Mouse (Mus musculus) cerebellum, adult 8-10 months (tissue): ENCODE data around the gene Vil1.
A peak's percentile ranks its signal among the peaks of the same experiment; 100 is the strongest.

Experiments used
- DNase-seq: peaks from one replicate; pipeline ENCODE4 v3.0.0; 2022

Vil1 gene

DNA sequence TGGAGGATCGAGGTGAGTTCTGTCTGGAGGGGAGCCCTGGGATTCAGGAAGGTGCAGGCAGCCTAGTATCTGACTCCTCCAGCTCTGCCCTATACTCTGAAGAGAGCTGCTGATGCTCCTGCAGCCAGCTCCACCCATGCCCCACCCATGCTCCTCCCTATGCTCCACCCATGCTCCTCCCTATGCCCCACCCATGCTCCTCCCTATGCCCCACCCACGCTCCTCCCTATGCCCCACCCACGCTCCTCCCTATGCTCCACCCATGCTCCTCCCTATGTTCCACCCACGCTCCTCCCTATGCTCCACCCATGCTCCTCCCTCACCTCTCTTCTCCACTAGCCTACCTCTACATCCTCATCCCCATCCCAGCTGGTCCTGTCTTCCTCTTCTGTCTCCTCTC is 6.0 kb downstream of the Vil1 start:
- peak; percentile 13 for DNase-seq

DNA sequence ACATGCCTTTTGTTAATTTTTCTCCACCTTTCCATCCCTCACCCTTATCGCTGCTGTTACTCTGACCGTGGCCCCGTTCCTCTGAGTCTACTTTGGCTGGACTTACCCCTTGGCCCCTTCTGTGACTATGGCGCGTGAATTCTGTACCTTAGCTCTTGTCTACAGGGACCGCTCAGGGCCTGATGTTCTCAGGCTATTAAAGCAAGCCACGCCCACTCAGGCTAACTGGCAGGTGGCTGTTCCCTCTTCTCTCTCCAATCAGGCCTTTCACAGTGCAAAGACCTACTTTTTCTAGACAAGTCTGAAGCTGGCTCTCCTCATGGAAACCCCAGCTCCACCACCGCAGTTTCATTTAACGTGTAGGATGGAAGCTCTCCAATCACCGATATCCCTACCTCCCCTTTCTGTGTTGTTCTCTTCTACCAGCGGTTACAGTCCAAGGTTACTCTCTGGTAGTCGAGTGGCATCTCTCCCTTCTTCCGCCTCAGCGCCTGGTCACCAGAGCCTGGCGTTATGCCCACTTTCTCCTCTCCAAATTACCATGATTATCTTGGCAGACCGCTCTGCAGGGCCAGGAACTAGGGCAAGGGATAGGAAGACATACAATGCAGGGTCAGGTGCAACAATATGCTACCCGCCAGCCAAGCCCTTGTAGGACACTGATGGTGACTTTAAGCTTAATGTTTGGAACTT is 9.7 kb downstream of the Vil1 start:
- peak; percentile 14 for DNase-seq

DNA sequence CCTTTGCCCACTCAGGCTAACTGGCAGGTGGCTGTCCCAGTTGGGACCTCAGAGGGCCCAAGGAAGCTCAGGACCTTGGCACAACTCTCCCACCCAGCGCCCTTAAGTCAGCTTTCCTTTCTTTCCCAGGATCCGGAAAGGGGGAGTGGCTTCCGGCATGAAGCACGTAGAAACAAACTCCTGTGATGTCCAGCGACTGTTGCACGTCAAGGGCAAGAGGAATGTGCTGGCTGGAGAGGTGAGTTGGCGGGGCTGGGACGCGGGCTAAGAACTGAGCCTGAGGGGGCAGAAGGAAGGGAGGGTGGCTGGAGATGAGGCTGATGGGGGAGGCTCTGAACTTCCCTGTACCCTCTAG is 10.2 kb downstream of the Vil1 start:
- DNase-seq = no peak

DNA sequence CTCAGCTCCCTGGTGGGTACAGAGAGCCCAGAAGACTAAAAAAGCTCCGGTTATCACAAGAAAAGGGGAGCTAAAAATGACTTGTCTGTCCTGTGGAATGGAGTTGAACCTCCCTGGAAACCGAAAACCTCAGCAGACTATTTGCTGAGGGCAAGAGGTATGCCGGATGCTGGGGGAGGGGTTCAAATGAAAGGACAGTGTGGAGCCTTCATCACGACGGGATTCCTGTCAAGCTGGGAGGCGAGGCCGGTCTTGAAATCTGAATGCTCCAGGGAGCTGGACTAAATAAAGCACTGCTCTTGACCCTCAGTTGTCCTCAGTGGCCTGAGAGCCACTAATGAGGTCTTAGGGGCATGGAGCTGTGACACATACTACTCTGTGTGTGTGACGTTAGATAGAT is 14.0 kb downstream of the Vil1 start:
- no peak for DNase-seq

DNA sequence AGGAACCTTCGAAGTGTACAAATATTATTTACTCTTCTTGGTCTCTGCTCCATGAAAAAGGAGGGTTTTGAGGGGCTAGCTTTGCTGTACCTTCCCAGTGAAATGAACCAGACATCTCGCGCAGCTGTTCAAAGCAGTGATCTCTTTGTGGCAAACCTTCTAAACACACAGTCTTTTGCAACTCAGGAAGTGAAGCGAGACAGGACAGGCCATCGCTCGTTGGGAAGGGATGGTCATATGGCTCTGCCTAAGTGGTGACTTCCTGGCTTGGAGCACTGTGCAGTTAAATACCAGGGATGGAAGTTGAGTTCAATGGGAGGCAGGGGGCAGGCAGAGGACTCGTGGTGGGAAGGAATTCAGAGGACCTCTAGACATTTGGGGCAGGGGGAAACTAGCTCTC is 16.7 kb downstream of the Vil1 start:
- DNase-seq = no peak

DNA sequence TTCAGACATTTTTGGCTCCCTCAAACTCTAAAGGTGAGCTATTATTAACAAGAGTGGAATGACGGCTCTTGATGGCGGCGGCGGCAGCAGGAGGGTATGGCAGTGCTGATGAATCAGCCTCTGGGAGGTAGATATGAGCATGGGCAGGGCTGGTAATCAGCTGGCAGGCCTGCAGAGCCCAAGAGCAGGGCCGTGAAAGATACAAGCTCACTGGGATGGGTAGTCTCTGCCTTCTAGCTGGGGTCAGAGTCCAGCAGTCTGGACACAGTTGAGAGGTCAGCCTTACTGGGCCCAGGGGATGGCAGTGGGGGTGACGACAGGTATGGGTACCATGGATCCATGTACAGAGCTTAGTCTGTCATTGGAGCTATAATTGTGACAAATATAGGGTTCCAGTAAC is 24.0 kb downstream of the Vil1 start:
- no peak for DNase-seq

DNA sequence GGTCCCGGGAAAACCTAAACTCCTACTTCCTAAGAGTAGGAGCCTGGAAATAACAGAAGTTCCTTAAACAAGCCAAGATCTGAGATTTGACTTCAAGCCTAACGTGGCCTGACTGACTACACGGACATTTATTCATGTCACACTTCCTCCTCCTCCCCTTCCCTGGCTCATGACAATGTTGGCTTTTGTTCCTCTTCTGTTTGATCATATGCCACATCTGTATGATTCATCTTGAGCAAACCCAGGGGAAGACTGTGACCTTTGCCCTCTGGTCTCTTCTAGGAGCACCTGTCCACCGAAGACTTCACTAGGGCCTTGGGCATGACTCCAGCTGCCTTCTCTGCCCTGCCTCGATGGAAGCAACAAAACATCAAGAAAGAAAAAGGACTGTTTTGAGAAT is 25.4 kb downstream of the Vil1 start:
- no peak for DNase-seq

DNA sequence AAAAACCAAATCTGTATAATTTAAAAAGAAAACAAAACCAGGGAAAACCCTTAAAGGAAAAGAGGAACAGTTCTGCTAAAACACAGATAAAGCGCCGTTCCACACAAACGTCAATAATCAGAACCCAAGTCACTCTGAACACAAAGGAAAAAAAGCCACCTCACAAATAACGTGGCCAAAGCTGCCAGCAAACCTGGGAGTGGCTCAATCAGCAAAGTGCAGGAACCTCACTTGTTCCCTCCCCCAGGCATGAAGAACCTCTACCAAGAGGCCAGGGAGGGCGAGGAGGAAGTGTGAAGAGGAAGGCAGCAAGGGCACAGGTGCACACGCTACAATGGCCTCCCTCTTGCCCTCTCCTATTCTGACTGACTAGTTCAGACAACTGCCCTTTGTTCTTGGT is 26.4 kb downstream of the Vil1 start:
- DNase-seq = no peak

DNA sequence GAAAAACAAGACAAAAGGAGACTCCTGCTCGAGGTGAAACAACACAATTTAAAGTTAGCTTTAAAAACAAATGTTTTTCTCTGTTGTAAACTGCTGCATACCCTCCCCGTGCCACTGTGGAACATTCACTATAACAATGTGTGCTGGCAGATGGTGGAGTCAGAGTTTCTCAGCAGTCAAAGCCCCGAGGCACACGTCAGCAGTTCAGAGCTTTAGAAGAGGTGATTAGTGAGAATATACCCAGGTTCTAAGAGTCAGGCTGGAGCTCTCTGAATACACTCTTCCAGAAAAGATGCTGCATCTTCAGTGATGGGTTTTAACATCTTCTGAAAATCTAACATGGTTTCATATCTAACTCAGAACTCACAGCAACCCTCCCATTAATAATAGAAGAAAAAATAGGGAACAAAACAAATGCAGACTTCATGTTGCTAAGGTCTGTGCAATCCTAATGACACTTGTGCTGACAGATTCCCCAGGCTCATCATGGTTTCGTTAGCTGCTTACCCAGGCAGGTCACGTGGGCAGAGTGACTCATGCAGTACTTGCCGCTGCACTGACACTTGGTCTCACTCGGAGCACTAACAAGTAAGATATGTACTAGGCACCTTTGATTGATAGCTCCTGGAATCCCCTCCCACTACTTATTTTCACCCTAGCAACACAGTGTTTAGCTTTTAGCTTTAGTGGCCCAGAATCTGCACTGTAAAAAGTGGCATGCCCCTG is 28.7 kb downstream of the Vil1 start:
- DNase-seq = no peak

DNA sequence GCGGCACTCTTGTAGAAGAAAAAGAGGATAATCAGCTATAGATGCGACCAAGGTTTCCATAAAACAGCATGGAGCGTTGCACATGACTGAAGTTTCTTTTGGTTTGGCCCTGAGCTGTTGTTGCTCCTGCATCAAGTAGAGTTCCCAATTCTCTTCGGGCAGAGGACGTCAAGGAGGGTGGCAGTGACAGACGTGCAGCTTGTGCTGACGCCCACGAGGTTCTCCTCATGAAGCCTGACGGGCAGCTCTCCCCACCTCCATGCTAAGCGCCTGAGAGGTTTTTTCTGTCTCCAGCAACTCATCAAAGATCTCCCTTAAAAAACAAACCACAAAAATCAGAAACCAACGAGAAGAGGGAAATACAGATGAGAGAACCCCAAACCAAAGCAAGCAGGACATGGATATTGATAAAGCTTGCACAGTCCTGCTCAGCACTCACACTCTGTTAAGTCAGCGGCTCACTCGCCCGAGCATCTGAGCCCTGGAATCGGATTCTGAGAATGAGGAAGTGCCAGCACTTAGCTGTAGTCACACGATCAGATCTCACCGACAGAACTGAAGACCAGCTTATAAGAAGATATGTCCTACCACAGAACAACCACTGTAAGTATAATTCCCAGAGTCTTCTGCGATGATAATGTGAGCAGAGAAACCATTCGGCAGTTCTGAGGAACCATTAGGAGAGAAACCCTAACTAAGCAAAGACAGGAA is 30.1 kb downstream of the Vil1 start:
- no peak for DNase-seq

DNA sequence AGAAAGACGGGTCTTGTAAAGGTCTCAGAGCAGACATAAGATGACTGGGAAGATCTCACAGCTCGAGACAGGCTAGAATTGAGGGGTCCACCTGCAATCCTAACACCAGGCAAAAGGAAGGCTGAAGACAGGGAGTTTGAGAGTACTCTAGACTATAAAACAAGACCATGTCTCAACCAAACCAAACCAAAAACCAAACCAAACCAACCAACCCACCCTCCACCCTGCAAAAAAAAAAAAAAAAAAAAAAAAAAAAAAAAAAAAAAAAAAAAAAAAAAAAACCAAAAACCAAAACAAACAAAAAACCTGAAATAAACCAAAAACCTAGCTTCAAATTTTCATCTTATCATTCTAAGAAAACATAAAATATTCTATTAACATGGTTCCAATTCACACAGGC is 35.4 kb downstream of the Vil1 start:
- no peak for DNase-seq

DNA sequence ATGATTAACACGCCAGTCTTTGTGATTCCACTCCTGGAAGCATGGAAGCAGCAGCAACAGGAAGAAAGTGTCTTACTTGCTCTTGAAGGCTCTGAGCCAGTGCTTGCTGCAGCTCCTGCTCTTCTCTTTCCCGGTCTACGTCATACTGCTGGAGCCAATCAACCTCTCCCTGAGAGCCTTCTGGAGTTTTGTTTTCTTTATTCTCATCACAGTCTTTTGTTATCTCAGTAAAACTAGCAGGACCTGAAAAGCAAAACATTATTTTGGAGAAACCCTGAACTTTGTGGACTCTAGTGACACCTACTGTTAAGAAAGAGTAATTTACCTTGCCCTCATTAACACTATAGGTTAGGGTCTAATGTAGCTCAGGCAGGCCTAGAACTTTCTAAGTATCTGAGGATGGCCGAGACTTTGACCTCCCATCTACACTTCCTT is 43.5 kb downstream of the Vil1 start:
- peak; percentile 5 for DNase-seq

DNA sequence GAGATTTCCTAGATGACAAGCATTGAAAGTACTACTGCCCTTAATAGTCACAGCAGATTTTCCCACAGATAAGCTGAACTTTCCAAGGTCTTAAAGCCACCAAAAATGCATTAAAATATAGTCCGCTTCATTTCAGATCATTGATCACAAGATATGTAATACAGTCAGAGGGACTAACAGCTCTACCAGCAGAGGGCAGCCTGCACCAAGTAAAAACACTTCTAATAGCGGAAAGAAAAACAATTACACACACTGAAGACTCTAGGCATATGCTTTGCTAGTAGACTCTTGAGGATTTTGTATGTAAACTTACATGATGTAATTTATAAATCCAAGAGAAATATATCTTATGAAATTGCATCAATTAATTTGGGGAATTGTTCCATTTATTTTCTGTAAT is 51.1 kb downstream of the Vil1 start:
- peak; percentile 16 for DNase-seq
